Mouse (Mus musculus): ENCODE measurements around the gene Cbs.

DNA sequence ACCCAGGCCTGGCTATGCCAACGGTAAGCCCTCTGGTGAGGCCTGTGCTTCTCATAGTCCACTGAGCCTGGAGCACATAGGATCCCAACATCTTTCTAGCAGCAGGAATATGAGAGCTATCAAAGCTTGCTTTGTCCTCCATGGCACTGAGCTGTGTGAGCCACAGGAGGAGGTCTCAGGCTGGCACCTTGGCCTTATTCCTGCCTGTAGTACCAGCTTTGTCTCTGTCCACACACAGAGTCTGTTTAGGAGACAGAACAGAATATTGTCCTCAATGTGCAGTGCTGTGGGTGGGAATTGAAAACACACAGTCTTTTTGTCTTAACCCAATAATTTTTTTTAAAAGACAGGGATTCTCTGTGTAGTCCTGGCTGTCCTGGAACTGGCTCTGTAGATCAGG lies 37.4 kb upstream of the Cbs start:
- TF ChIP-seq CTCF (IDR thresholded peaks at IDR 0.05; ENCODE audit: low read depth) (no peak), EP300 (IDR thresholded peaks at IDR 0.05; ENCODE audit: low read depth) (no peak)

Measured in liver, postnatal 0 days (tissue).